Mouse (Mus musculus): ENCODE measurements around the gene Ric1. TPM values are rescaled to one million over a fixed set of nuclear protein-coding genes. Genes with fewer than 3 reads are reported as not detected.
"Not testable (repeated sequence)": the region's sequence is repeated elsewhere in the genome, so short reads cannot be mapped to it uniquely, and the experiment has no call there.

Ric1 gene
- total and polyA plus RNA-seq, 2 experiments from 2014 or later, result 10.4 to 38.0 TPM

GRCm38 (mm10) chr19:29582439-29582838 lies 60.4 kb downstream of the Ric1 start:
- no peak for TF ChIP-seq CTCF (IDR thresholded peaks at IDR 0.05; ENCODE audit: low read depth)
- no peaks in the 10 kb centered on the region for H3K27me3 ChIP-seq (ENCODE audit: insufficient read depth, low read length)
- ATAC-seq (no peak), DNase-seq (no peak)
- H3K9me3 ChIP-seq (ENCODE audit: low read length), result no peaks in the 10 kb centered on the region
- H3K9ac ChIP-seq, result no peak overlapping the region
- no peak overlapping the region for H3K4me3 ChIP-seq (ENCODE audit: low read depth, low read length)
- no peak overlapping the region for H3K4me2 ChIP-seq (ENCODE audit: low read depth)
- 96% methylated on average over 2 of the region's 2 CpGs for WGBS
- no peak overlapping the region for H3K27ac ChIP-seq (ENCODE audit: low read depth, low read length)
- H3K4me1 ChIP-seq (ENCODE audit: insufficient read depth), result no peaks in the 10 kb centered on the region
- peaks cover 31% of the 10 kb centered on the region for H3K36me3 ChIP-seq (ENCODE audit: insufficient read depth)

DNA sequence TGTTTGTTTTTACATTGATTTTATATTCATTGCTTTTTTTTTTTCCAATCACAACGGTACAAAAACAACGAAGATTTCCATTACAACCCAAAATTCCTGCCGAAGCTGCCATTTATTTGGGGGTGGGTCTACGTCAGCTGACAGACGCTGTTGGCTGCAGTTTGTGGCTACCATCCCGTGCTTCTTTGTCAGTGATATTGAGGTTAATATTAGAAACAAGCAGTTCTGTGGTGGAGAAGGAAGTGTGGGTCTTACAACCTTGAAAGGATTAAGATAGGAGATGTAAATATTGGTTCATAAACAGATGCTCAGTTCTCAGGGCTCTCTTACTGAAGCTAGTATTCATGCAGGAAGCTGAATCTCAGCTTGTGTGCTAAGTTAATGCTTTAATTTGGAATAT lies 61.7 kb downstream of the Ric1 start:
- peaks cover 35% of the 10 kb centered on the region for H3K36me3 ChIP-seq (ENCODE audit: insufficient read depth)
- no peak for TF ChIP-seq CTCF (IDR thresholded peaks at IDR 0.05; ENCODE audit: low read depth)
- H3K4me1 ChIP-seq (ENCODE audit: insufficient read depth), result no peaks in the 10 kb centered on the region
- H3K9me3 ChIP-seq (ENCODE audit: low read length), result no peaks in the 10 kb centered on the region
- no peak overlapping the region for H3K9ac ChIP-seq
- DNase-seq (no peak), ATAC-seq (no peak)
- no peaks in the 10 kb centered on the region for H3K27me3 ChIP-seq (ENCODE audit: insufficient read depth, low read length)
- H3K27ac ChIP-seq (ENCODE audit: low read depth, low read length), result no peak overlapping the region
- no peak overlapping the region for H3K4me3 ChIP-seq (ENCODE audit: low read depth, low read length)
- no peak overlapping the region for H3K4me2 ChIP-seq (ENCODE audit: low read depth)
- 66% methylated on average over 6 of the region's 6 CpGs for WGBS

DNA sequence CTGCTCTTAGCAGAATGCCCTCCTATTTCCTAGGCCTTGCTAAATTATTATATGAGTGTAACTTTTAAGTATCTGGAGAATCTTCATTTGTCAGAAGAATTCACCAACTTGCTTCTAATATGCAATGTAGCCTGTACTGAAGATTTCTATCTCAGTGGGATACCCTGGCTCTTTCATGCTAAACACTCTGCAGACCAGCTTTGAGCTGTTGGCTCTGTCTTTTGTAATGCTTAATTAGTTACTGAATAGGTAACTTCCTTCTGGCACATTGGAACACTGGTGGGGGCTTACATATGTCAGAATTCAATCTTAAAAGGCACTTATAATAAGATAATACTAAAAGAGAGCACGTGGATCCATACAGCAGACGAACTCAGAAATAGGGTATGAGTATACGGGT lies 71.7 kb downstream of the Ric1 start:
- not testable (repeated sequence) for H3K4me2 ChIP-seq (ENCODE audit: low read depth); H3K9ac ChIP-seq; H3K9me3 ChIP-seq (ENCODE audit: low read length); H3K27ac ChIP-seq (ENCODE audit: low read depth, low read length); H3K4me1 ChIP-seq (ENCODE audit: insufficient read depth); H3K27me3 ChIP-seq (ENCODE audit: insufficient read depth, low read length); H3K4me3 ChIP-seq (ENCODE audit: low read depth, low read length); ATAC-seq; DNase-seq
- peaks cover 29% of the 10 kb centered on the region for H3K36me3 ChIP-seq (ENCODE audit: insufficient read depth)
- 32% methylated on average over 3 of the region's 3 CpGs for whole genome bisulfite sequencing

- H3K9me3 ChIP-seq (ENCODE audit: low read length), result no peaks in the 10 kb centered on the region
- H3K4me2 ChIP-seq (ENCODE audit: low read depth), result no peak overlapping the region
- H3K27ac ChIP-seq (ENCODE audit: low read depth, low read length), result no peak overlapping the region
- over 99% methylated on average over 3 of the region's 3 CpGs for WGBS
- peaks cover 39% of the 10 kb centered on the region for H3K36me3 ChIP-seq (ENCODE audit: insufficient read depth)
- no peaks in the 10 kb centered on the region for H3K4me1 ChIP-seq (ENCODE audit: insufficient read depth)
- no peaks in the 10 kb centered on the region for H3K27me3 ChIP-seq (ENCODE audit: insufficient read depth, low read length)
- TF ChIP-seq CTCF (IDR thresholded peaks at IDR 0.05; ENCODE audit: low read depth), result no peak
- H3K9ac ChIP-seq, result no peak overlapping the region
- no peak overlapping the region for H3K4me3 ChIP-seq (ENCODE audit: low read depth, low read length)
- DNase-seq (no peak), ATAC-seq (no peak)
These were observed 74.2 kb downstream of the Ric1 start for GRCm38 (mm10) chr19:29596276-29596675.

- Histone ChIP-seq H3K36me3 (ENCODE audit: insufficient read depth) (peaks cover 40% of the 10 kb centered on the region), H3K9me3 (ENCODE audit: low read length) (no peaks in the 10 kb centered on the region), H3K27ac (ENCODE audit: low read depth, low read length) (no peak overlapping the region), H3K9ac (no peak overlapping the region), H3K27me3 (ENCODE audit: insufficient read depth, low read length) (no peaks in the 10 kb centered on the region), H3K4me2 (ENCODE audit: low read depth) (no peak overlapping the region), H3K4me3 (ENCODE audit: low read depth, low read length) (no peak overlapping the region), H3K4me1 (ENCODE audit: insufficient read depth) (no peaks in the 10 kb centered on the region)
- WGBS, result 95% methylated on average over 2 of the region's 2 CpGs
- DNase-seq (no peak), ATAC-seq (no peak)
- TF ChIP-seq CTCF (IDR thresholded peaks at IDR 0.05; ENCODE audit: low read depth), result no peak; the same call in 1 of the 2 replicates
These were observed 74.9 kb downstream of the Ric1 start for GRCm38 (mm10) chr19:29596985-29597384.

- ATAC-seq (no peak), DNase-seq (no peak)
- 94% methylated on average over 5 of the region's 5 CpGs for WGBS
- H3K36me3 ChIP-seq (ENCODE audit: insufficient read depth), result peaks cover 58% of the 10 kb centered on the region
- H3K27me3 ChIP-seq (ENCODE audit: insufficient read depth, low read length), result no peaks in the 10 kb centered on the region
- H3K9ac ChIP-seq, result no peak overlapping the region
- H3K9me3 ChIP-seq (ENCODE audit: low read length), result no peaks in the 10 kb centered on the region
- H3K4me2 ChIP-seq (ENCODE audit: low read depth), result no peak overlapping the region
- no peaks in the 10 kb centered on the region for H3K4me1 ChIP-seq (ENCODE audit: insufficient read depth)
- no peak for TF ChIP-seq CTCF (IDR thresholded peaks at IDR 0.05; ENCODE audit: low read depth)
- no peak overlapping the region for H3K4me3 ChIP-seq (ENCODE audit: low read depth, low read length)
- no peak overlapping the region for H3K27ac ChIP-seq (ENCODE audit: low read depth, low read length)
These were observed 76.9 kb downstream of the Ric1 start for GRCm38 (mm10) chr19:29598981-29599380.

GRCm38 (mm10) chr19:29603548-29604353 lies 81.7 kb downstream of the Ric1 start:
- ATAC-seq, result no peak
- WGBS, result 91% methylated on average over 14 of the region's 14 CpGs

More at GRCm38 (mm10) chr19:29603548-29604353, 81.7 kb downstream of the Ric1 start:
- Histone ChIP-seq H3K36me3 (ENCODE audit: insufficient read depth) (peaks cover 38% of the 10 kb centered on the region), H3K9ac (no peak overlapping the region), H3K4me3 (ENCODE audit: low read depth, low read length) (no peak overlapping the region), H3K9me3 (ENCODE audit: low read length) (no peaks in the 10 kb centered on the region), H3K4me2 (ENCODE audit: low read depth) (no peak overlapping the region), H3K27ac (ENCODE audit: low read depth, low read length) (no peak overlapping the region), H3K4me1 (ENCODE audit: insufficient read depth) (no peaks in the 10 kb centered on the region), H3K27me3 (ENCODE audit: insufficient read depth, low read length) (no peaks in the 10 kb centered on the region)
- DNase-seq, result no peak
- no peak for TF ChIP-seq CTCF (IDR thresholded peaks at IDR 0.05; ENCODE audit: low read depth)
